Mouse (Mus musculus): Measurements from ENCODE around the gene Rspo3. TPM values are rescaled to one million over a fixed set of nuclear protein-coding genes. Genes with fewer than 3 reads are reported as not detected.

Rspo3 gene
- polyA plus RNA-seq, 1 experiment from 2014 or later, result 4.2 TPM

DNA sequence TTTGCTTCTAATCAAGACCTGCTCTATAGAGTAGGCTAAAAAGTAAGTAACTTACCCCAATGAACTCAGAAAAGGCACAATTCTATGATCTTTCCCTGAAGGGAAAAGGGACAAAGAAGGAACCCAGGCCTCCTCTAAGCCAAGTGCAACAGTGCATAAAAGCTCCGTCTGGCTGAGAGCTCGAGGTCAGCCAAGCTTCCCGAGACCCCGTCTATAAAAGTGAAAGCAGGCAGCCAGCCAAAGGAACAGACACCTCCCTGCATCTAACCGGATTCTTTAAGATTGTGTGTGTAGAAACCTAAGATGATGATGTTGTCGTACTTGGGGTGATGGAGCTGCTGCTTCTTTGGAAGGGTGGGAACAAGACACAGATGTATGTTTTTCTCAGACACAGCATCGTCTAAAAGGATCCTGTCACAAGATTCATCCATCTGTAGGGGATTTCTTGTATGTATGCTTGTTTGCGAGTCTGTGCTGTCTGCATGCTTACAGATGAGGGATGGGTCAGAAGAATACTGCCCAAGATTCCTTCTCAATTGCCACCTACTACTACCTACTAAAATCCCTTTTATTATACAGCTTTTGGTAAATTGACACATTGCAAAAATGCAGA is 132.9 kb downstream of the Rspo3 start:
- Histone ChIP-seq H3K4me2 (ENCODE audit: low read depth, low read length) (no peak overlapping the region), H3K27me3 (ENCODE audit: control insufficient read depth, insufficient read depth, low read length) (no peaks in the 10 kb centered on the region), H3K4me1 (ENCODE audit: control insufficient read depth, insufficient read depth, low read length) (no peaks in the 10 kb centered on the region), H3K36me3 (ENCODE audit: control insufficient read depth, insufficient read depth, low read length) (no peaks in the 10 kb centered on the region), H3K9ac (replicated peaks; ENCODE audit: low read depth, low read length) (no peak overlapping the region), H3K27ac (ENCODE audit: low read depth, low read length) (no peak overlapping the region), H3K9me3 (ENCODE audit: control insufficient read depth, low read length) (no peaks in the 10 kb centered on the region), H3K4me3 (ENCODE audit: low read depth, low read length) (no peak overlapping the region)
- ATAC-seq (ENCODE audit: low read depth), result no peak
- WGBS, result 54% methylated on average over 8 of the region's 8 CpGs

Other genes starting within 250 kb of the Rspo3 start
- 28.7 and 30.4 TPM in 2 replicates for gene Echdc1, start 222.7 kb downstream of the Rspo3 start, polyA plus RNA-seq (2014; fragmentation: Nextera tagmentation; extraction: Ambion mirVana)
- gene Rnf146, start 173.4 kb downstream of the Rspo3 start, polyA plus RNA-seq (2014; fragmentation: Nextera tagmentation; extraction: Ambion mirVana), result 57.5 and 75.3 TPM in 2 replicates

All from neural tube, embryonic 14.5 days (tissue).